Mouse (Mus musculus) midbrain, embryonic 14.5 days (tissue): Measurements from ENCODE around the gene Pawr. TPM values are rescaled to one million over a fixed set of nuclear protein-coding genes. Genes with fewer than 3 reads are reported as not detected.

Source experiments
- ATAC-seq: fragments of 200-750 bp; cut with Nextera tagmentation; 2 replicates; pipeline ENCODE4 v1.8.0; 2017; ENCODE audit warnings: moderate number of reproducible peaks, moderate library complexity; ENCODE audit not compliant: low FRiP score, low TSS enrichment
- DNase-seq: peaks from one replicate; pipeline ENCODE4 v3.0.0-alpha.2; 2015
- H3K27ac ChIP-seq: fragments of 300-500 bp; sonication (generic); replicated peaks from 2 replicates; pipeline ENCODE4 v1.5.1; 2014; ENCODE audit warnings: mild to moderate bottlenecking, low read depth, low read length, moderate library complexity
- H3K27me3 ChIP-seq: fragments of 300-500 bp; sonication (generic); 2 replicates; pipeline ENCODE4 v1.6.1; 2014; ENCODE audit warnings: low read length, control low read depth, mixed read lengths; ENCODE audit not compliant: control insufficient read depth, insufficient read depth
- H3K36me3 ChIP-seq: fragments of 300-500 bp; sonication (generic); 2 replicates; pipeline ENCODE4 v1.6.1; 2014; ENCODE audit warnings: low read length, control low read depth; ENCODE audit not compliant: control insufficient read depth, insufficient read depth
- H3K4me1 ChIP-seq: fragments of 300-500 bp; sonication (generic); 2 replicates; pipeline ENCODE4 v1.6.1; 2014; ENCODE audit warnings: mild to moderate bottlenecking, antibody characterized with exemption, low read length, control low read depth; ENCODE audit not compliant: control insufficient read depth, insufficient read depth
- H3K4me2 ChIP-seq: fragments of 300-500 bp; sonication (generic); 2 replicates; pipeline ENCODE4 v1.6.1; 2014; ENCODE audit warnings: mild to moderate bottlenecking, low read length, moderate library complexity
- H3K4me3 ChIP-seq: fragments of 300-500 bp; sonication (generic); replicated peaks from 2 replicates; pipeline ENCODE4 v1.5.1; 2014; ENCODE audit warnings: low read depth, low read length
- H3K9ac ChIP-seq: fragments of 300-500 bp; sonication (generic); replicated peaks from 2 replicates; pipeline ENCODE4 v1.6.1; 2014; ENCODE audit warnings: mild to moderate bottlenecking, low read length, moderate library complexity
- H3K9me3 ChIP-seq: fragments of 300-500 bp; sonication (generic); 2 replicates; pipeline ENCODE4 v1.6.1; 2016; ENCODE audit warnings: low read length, control low read depth, mixed read lengths; ENCODE audit not compliant: control insufficient read depth
- WGBS: fragments of 180-500 bp; shearing (Covaris S2); extraction: QIAGEN DNeasy Blood & Tissue Kit; methylation state at CpG from one replicate; pipeline ENCODE4 v1.1.7; 2014; 5-methylcytosine and 5-hydroxymethylcytosine counted together
- polyA plus RNA-seq: library from polyadenylated mRNA; unstranded; fragments of >200 nt; fragmentation: Nextera tagmentation; extraction: Ambion mirVana; gene quantifications from 2 replicates; pipeline ENCODE4 v1.2.1, GENCODE M21; 2014

Pawr gene
- polyA plus RNA-seq, 1 experiment from 2014 or later, result 2.7 TPM

- WGBS, result 93% methylated on average over 4 of the region's 4 CpGs
- Histone ChIP-seq H3K27me3 (no peaks in the 10 kb centered on the region), H3K4me1 (0 out of 2 replicates have a peak, but pooled peaks cover 3% of the 10 kb centered on the region), H3K4me2 (no peak overlapping the region), H3K9ac (no peak overlapping the region), H3K9me3 (no peaks in the 10 kb centered on the region), H3K36me3 (no peaks in the 10 kb centered on the region), H3K4me3 (no peak overlapping the region), H3K27ac (no peak overlapping the region)
- ATAC-seq (no peak), DNase-seq (no peak)
These were observed 118.5 kb downstream of the Pawr start for GRCm38 (mm10) chr10:108450401-108450800.

- no peak overlapping the region for H3K4me3 ChIP-seq
- H3K9me3 ChIP-seq, result no peaks in the 10 kb centered on the region
- H3K27ac ChIP-seq, result no peak overlapping the region
- H3K9ac ChIP-seq, result no peak overlapping the region
- 0 out of 2 replicates have a peak, but pooled peaks cover 3% of the 10 kb centered on the region for H3K4me1 ChIP-seq
- H3K36me3 ChIP-seq, result no peaks in the 10 kb centered on the region
- 92% methylated on average over 8 of the region's 8 CpGs for WGBS
- ATAC-seq, result no peak
- H3K27me3 ChIP-seq, result no peaks in the 10 kb centered on the region
- H3K4me2 ChIP-seq, result no peak overlapping the region
- DNase-seq, result no peak
These were observed 119.6 kb downstream of the Pawr start for GRCm38 (mm10) chr10:108451516-108451915.

- Histone ChIP-seq H3K9me3 (no peaks in the 10 kb centered on the region), H3K27me3 (no peaks in the 10 kb centered on the region), H3K4me1 (no peaks in the 10 kb centered on the region), H3K27ac (no peak overlapping the region), H3K36me3 (no peaks in the 10 kb centered on the region), H3K9ac (no peak overlapping the region), H3K4me3 (no peak overlapping the region), H3K4me2 (no peak overlapping the region)
- ATAC-seq (no peak), DNase-seq (no peak)
- WGBS, result 84% methylated on average over 9 of the region's 9 CpGs
These were observed 120.5 kb downstream of the Pawr start for GRCm38 (mm10) chr10:108452421-108452820.

- H3K4me3 ChIP-seq, result no peak overlapping the region
- 76% methylated on average over 2 of the region's 2 CpGs for WGBS
- no peaks in the 10 kb centered on the region for H3K4me1 ChIP-seq
- DNase-seq (no peak), ATAC-seq (no peak)
- no peaks in the 10 kb centered on the region for H3K27me3 ChIP-seq
- H3K4me2 ChIP-seq, result no peak overlapping the region
- no peaks in the 10 kb centered on the region for H3K36me3 ChIP-seq
- H3K9me3 ChIP-seq, result no peaks in the 10 kb centered on the region
- H3K9ac ChIP-seq, result no peak overlapping the region
- no peak overlapping the region for H3K27ac ChIP-seq
These were observed 121.6 kb downstream of the Pawr start for GRCm38 (mm10) chr10:108453561-108453960.

GRCm38 (mm10) chr10:108454691-108455117 is 122.8 kb downstream of the Pawr start:
- H3K9ac ChIP-seq, result no peak overlapping the region
- H3K27me3 ChIP-seq, result no peaks in the 10 kb centered on the region
- H3K36me3 ChIP-seq, result no peaks in the 10 kb centered on the region
- H3K4me3 ChIP-seq, result no peak overlapping the region
- WGBS, result 88% methylated on average over 11 of the region's 11 CpGs
- H3K4me2 ChIP-seq, result no peak overlapping the region
- no peaks in the 10 kb centered on the region for H3K9me3 ChIP-seq
- no peak for DNase-seq
- no peaks in the 10 kb centered on the region for H3K4me1 ChIP-seq
- H3K27ac ChIP-seq, result no peak overlapping the region
- ATAC-seq, result no peak

GRCm38 (mm10) chr10:108455204-108455603 is 123.3 kb downstream of the Pawr start:
- Histone ChIP-seq H3K27ac (no peak overlapping the region), H3K4me1 (no peaks in the 10 kb centered on the region), H3K9ac (no peak overlapping the region), H3K36me3 (no peaks in the 10 kb centered on the region), H3K4me3 (no peak overlapping the region), H3K27me3 (no peaks in the 10 kb centered on the region), H3K4me2 (no peak overlapping the region), H3K9me3 (no peaks in the 10 kb centered on the region)
- DNase-seq (no peak), ATAC-seq (no peak)
- 81% methylated on average over 10 of the region's 10 CpGs for WGBS

- peak; percentile 70 for DNase-seq
- Histone ChIP-seq H3K4me3 (no peak overlapping the region), H3K27ac (no peak overlapping the region), H3K4me2 (no peak overlapping the region), H3K4me1 (no peaks in the 10 kb centered on the region), H3K9ac (no peak overlapping the region), H3K9me3 (no peaks in the 10 kb centered on the region), H3K27me3 (no peaks in the 10 kb centered on the region), H3K36me3 (no peaks in the 10 kb centered on the region)
- 88% methylated on average over 2 of the region's 2 CpGs for WGBS
- no peak for ATAC-seq
These were observed 124.0 kb downstream of the Pawr start for GRCm38 (mm10) chr10:108455883-108456282.

- 98% methylated on average over 2 of the region's 2 CpGs for WGBS
- H3K9ac ChIP-seq, result no peak overlapping the region
- H3K9me3 ChIP-seq, result no peaks in the 10 kb centered on the region
- no peak overlapping the region for H3K4me3 ChIP-seq
- DNase-seq (no peak), ATAC-seq (no peak)
- no peak overlapping the region for H3K27ac ChIP-seq
- H3K4me1 ChIP-seq, result no peaks in the 10 kb centered on the region
- no peak overlapping the region for H3K4me2 ChIP-seq
- H3K27me3 ChIP-seq, result no peaks in the 10 kb centered on the region
- no peaks in the 10 kb centered on the region for H3K36me3 ChIP-seq
These were observed 125.1 kb downstream of the Pawr start for GRCm38 (mm10) chr10:108457054-108457453.

- H3K27ac ChIP-seq, result no peak overlapping the region
- WGBS, result 74% methylated on average over 2 of the region's 2 CpGs
- H3K4me3 ChIP-seq, result no peak overlapping the region
- H3K9me3 ChIP-seq, result peaks cover 3% of the 10 kb centered on the region; the same call in 1 of the 2 replicates
- no peak overlapping the region for H3K4me2 ChIP-seq
- H3K27me3 ChIP-seq, result no peaks in the 10 kb centered on the region
- H3K4me1 ChIP-seq, result no peaks in the 10 kb centered on the region
- H3K36me3 ChIP-seq, result no peaks in the 10 kb centered on the region
- no peak for DNase-seq
- no peak for ATAC-seq
- no peak overlapping the region for H3K9ac ChIP-seq
These were observed 129.9 kb downstream of the Pawr start for GRCm38 (mm10) chr10:108461862-108462261.
